Mouse (Mus musculus) forebrain, embryonic 13.5 days (tissue): ENCODE results near the gene Vsx1. TPM values are rescaled to one million over a fixed set of nuclear protein-coding genes. Genes with fewer than 3 reads are reported as not detected.

Source experiments
- ATAC-seq: fragments of 200-750 bp; cut with Nextera tagmentation; 2 replicates; pipeline ENCODE4 v1.8.0; 2017
- H3K27ac ChIP-seq: fragments of 300-500 bp; sonication (generic); 2 replicates; pipeline ENCODE4 v1.5.1; 2015; ENCODE audit warnings: inconsistent platforms, mild to moderate bottlenecking, moderate library complexity
- H3K27me3 ChIP-seq: fragments of 300-500 bp; sonication (generic); 2 replicates; pipeline ENCODE4 v1.6.1; 2015; ENCODE audit warnings: mild to moderate bottlenecking, inconsistent platforms
- H3K36me3 ChIP-seq: fragments of 300-500 bp; sonication (generic); 2 replicates; pipeline ENCODE4 v1.6.1; 2015; ENCODE audit warnings: mild to moderate bottlenecking, inconsistent platforms; ENCODE audit not compliant: poor library complexity, severe bottlenecking
- H3K4me1 ChIP-seq: fragments of 300-500 bp; sonication (generic); 2 replicates; pipeline ENCODE4 v1.6.1; 2015; ENCODE audit warnings: inconsistent platforms
- H3K4me2 ChIP-seq: fragments of 300-500 bp; sonication (generic); 2 replicates; pipeline ENCODE4 v1.6.1; 2015; ENCODE audit warnings: inconsistent platforms, mild to moderate bottlenecking, moderate library complexity
- H3K4me3 ChIP-seq: fragments of 300-500 bp; sonication (generic); 2 replicates; pipeline ENCODE4 v1.5.1; 2015; ENCODE audit warnings: mild to moderate bottlenecking, inconsistent platforms
- H3K9ac ChIP-seq: fragments of 300-500 bp; sonication (generic); 2 replicates; pipeline ENCODE4 v1.6.1; 2015; ENCODE audit warnings: mild to moderate bottlenecking, inconsistent platforms
- H3K9me3 ChIP-seq: fragments of 300-500 bp; sonication (generic); replicated peaks from 2 replicates; pipeline ENCODE4 v1.6.1; 2016; ENCODE audit warnings: inconsistent platforms
- whole genome bisulfite sequencing: fragments of 180-500 bp; shearing (Covaris S2); methylation state at CpG from one replicate; pipeline ENCODE4 v1.1.7; 2015; 5-methylcytosine and 5-hydroxymethylcytosine counted together
- polyA plus RNA-seq: library from polyadenylated mRNA; unstranded; fragments of >200 nt; fragmentation: Nextera tagmentation; extraction: Ambion mirVana; gene quantifications from 2 replicates; pipeline ENCODE4 v1.2.1, GENCODE M21; 2015

The Vsx1 gene
- polyA plus RNA-seq, 1 experiment from 2014 or later: 0.12 TPM

- Histone ChIP-seq H3K27me3 (no peaks in the 10 kb centered on the region), H3K4me1 (peaks cover 54% of the 10 kb centered on the region), H3K27ac (no peak overlapping the region), H3K4me2 (no peak overlapping the region), H3K9ac (no peak overlapping the region), H3K36me3 (peaks cover 14% of the 10 kb centered on the region), H3K9me3 (no peaks in the 10 kb centered on the region), H3K4me3 (no peak overlapping the region)
- 70% methylated on average over 9 of the region's 9 CpGs for WGBS
- ATAC-seq: no peak
Observed at GRCm38 (mm10) chr2:150651366-150651765, 37.8 kb downstream of the Vsx1 start.

DNA sequence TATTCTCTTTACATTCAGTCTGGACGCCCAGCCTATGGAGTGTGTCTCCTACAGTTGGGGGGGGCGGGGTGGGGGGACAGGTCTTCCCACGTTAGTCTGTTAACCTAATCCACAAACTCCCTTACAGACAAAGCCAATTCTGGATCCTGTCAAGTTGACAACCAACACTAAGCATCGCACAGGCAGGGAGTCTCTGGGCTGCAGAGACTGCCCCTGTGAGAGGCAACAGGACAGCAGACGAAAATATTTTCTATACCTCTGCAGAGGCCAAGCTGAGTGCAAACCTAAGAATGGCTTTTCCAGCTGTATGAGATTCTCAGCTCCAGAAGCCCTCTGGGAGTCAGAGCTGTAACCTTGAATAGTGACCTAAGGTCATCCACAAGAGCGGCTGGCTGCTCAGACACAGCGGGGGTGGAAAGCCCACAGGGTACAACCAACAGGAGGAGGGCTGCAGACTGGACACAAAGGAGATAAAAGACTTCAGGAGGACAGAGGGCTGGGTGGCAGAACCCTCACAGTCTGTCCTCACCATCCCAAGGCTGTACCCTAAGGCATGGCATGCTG, 38.6 kb downstream of the Vsx1 start:
- WGBS: 13% methylated on average over 7 of the region's 7 CpGs
- ATAC-seq: no peak; the same call in 1 of the 2 replicates
- no peak overlapping the region for H3K4me2 ChIP-seq

DNA sequence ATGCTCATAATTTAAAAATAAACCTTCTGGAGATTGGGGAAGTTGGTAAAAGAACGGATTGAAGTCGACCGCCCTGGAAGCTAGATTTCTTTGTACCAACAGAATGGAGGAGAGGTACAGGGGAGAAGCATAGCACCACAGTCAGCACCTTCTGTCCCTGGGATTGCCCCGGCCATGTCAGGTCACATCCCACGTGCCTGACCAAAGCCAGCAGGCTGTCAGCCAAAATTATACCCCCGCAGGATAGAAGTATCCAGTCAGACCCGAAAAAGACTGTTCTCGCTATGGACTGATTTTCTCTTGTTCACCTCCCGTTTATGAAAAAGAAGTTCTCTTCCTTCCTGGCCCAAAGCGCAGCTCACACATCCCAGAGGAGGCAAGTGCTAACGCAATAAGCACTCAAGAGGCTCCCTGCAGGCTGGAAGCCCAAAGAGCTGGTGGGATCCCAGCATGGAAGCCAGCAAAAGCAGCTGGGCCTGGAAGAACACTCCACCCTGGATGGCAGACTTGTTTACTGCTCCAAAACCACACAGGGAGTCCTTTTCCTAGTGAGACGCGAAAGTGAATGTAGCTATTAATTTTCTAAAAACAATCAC, 40.8 kb downstream of the Vsx1 start:
- WGBS: 58% methylated on average over 13 of the region's 13 CpGs
- Histone ChIP-seq H3K4me2 (no peak overlapping the region), H3K9me3 (no peaks in the 10 kb centered on the region), H3K36me3 (no peaks in the 10 kb centered on the region), H3K9ac (no peak overlapping the region), H3K27me3 (no peaks in the 10 kb centered on the region), H3K4me3 (no peak overlapping the region), H3K4me1 (peaks cover 69% of the 10 kb centered on the region), H3K27ac (peak overlapping the region; percentile 68)
- ATAC-seq: no peak

More for the DNA sequence above, 38.6 kb downstream of the Vsx1 start:
- H3K4me1 ChIP-seq: peaks cover 59% of the 10 kb centered on the region
- no peaks in the 10 kb centered on the region for H3K27me3 ChIP-seq
- no peaks in the 10 kb centered on the region for H3K9me3 ChIP-seq
- H3K36me3 ChIP-seq: peaks cover 13% of the 10 kb centered on the region
- no peak overlapping the region for H3K4me3 ChIP-seq
- 0 out of 2 replicates have a peak overlapping the region, but pooled peaks have one; percentile 3 for H3K27ac ChIP-seq
- no peak overlapping the region; the same call in 1 of the 2 replicates for H3K9ac ChIP-seq

GRCm38 (mm10) chr2:150647681-150648299, 41.4 kb downstream of the Vsx1 start:
- Histone ChIP-seq H3K4me1 (peaks cover 75% of the 10 kb centered on the region), H3K4me3 (no peak overlapping the region), H3K36me3 (peaks cover under 1% of the 10 kb centered on the region; the same call in 1 of the 2 replicates), H3K27ac (peak overlapping the region; percentile 68), H3K9ac (no peak overlapping the region), H3K4me2 (no peak overlapping the region), H3K27me3 (no peaks in the 10 kb centered on the region), H3K9me3 (no peaks in the 10 kb centered on the region)
- no peak for ATAC-seq
- 55% methylated on average over 14 of the region's 14 CpGs for WGBS

- H3K27ac ChIP-seq: peak overlapping the region; percentile 96; the same call in 1 of the 2 replicates
- peaks cover 83% of the 10 kb centered on the region for H3K4me1 ChIP-seq
- H3K9ac ChIP-seq: no peak overlapping the region
- peaks cover 12% of the 10 kb centered on the region for H3K36me3 ChIP-seq
- no peak overlapping the region for H3K4me2 ChIP-seq
- H3K9me3 ChIP-seq: no peaks in the 10 kb centered on the region
- H3K4me3 ChIP-seq: no peak overlapping the region
- WGBS: 91% methylated on average over 8 of the region's 8 CpGs
- no peak for ATAC-seq
- H3K27me3 ChIP-seq: no peaks in the 10 kb centered on the region
Observed at GRCm38 (mm10) chr2:150646411-150647121, 42.6 kb downstream of the Vsx1 start.

DNA sequence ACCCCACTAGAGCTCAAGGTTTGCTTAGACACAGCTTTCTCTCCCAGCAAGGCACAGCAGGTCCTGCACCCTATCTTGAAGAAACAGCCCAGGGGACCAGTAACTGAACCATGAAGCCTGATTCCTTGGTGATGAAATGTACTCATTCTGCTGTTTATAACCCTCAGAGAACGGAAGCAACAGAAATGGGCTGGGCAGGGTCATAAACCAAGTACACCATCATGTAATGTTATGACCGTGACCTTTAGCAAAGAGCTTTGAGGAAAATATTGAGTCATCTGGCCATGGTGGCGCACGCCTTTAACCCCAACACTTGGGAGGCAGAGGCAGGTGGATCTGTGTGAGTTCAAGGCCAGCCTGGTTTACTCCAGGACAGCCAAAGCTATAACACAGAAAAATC, 43.9 kb downstream of the Vsx1 start:
- no peaks in the 10 kb centered on the region for H3K9me3 ChIP-seq
- peaks cover 22% of the 10 kb centered on the region for H3K36me3 ChIP-seq
- peak overlapping the region; percentile 96 for H3K27ac ChIP-seq
- H3K27me3 ChIP-seq: no peaks in the 10 kb centered on the region
- H3K4me1 ChIP-seq: peaks cover 70% of the 10 kb centered on the region
- WGBS: 91% methylated on average over 4 of the region's 4 CpGs
- no peak overlapping the region for H3K9ac ChIP-seq
- no peak overlapping the region for H3K4me2 ChIP-seq
- H3K4me3 ChIP-seq: no peak overlapping the region
- no peak for ATAC-seq

GRCm38 (mm10) chr2:150643726-150644415, 45.3 kb downstream of the Vsx1 start:
- H3K9me3 ChIP-seq: no peaks in the 10 kb centered on the region
- H3K9ac ChIP-seq: peak overlapping the region; percentile 48; the same call in 1 of the 2 replicates
- H3K36me3 ChIP-seq: peaks cover 33% of the 10 kb centered on the region
- WGBS: 25% methylated on average over 8 of the region's 8 CpGs
- no peak overlapping the region for H3K4me3 ChIP-seq
- H3K27me3 ChIP-seq: no peaks in the 10 kb centered on the region
- ATAC-seq: peak; percentile 98
- H3K27ac ChIP-seq: peak overlapping the region; percentile 96
- H3K4me2 ChIP-seq: peak overlapping the region; percentile 39
- peaks cover 58% of the 10 kb centered on the region for H3K4me1 ChIP-seq

DNA sequence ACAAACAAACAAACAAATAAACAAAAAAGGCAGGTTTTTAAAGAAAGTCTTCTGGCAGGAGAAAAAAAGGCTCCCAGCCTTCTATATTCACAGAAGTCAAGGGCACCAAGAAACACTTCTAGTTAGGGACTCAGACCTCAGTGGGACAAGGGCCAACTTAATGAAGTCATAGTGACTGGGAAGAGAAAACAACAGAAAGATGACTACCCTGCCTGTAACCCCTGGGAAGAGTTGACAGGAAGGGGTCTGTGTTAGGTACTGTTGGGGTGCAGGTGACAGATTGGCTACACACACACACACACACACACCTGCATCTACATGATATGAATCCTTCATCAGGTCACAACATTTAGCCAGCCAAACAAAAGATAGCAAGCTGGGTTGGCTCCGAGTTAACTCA, 46.0 kb downstream of the Vsx1 start:
- Histone ChIP-seq H3K36me3 (peaks cover 33% of the 10 kb centered on the region), H3K9me3 (no peaks in the 10 kb centered on the region), H3K4me3 (no peak overlapping the region), H3K27me3 (no peaks in the 10 kb centered on the region), H3K4me1 (peaks cover 58% of the 10 kb centered on the region), H3K27ac (peak overlapping the region; percentile 96), H3K9ac (no peak overlapping the region), H3K4me2 (peak overlapping the region; percentile 30)
- 52% methylated on average over 1 of the region's 1 CpGs for WGBS
- ATAC-seq: no peak

DNA sequence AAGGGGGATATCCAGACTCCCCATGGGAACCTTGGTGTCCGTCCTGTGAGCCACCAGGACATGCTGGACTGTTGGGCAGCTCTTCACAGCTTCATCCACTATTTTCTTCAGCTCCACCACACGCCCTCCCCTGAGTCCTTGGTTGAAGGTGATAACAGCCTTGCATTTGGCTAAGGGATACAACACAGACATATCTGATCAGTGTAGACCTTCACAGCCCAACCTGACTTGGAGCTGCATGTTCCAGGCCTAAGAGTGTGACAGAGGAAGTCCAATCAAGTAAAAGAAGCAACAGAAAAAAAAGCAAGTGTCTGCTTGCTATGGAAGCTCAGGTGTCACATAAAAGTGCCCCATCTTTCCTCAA, 50.8 kb downstream of the Vsx1 start:
- Histone ChIP-seq H3K4me1 (peaks cover 34% of the 10 kb centered on the region), H3K27me3 (no peaks in the 10 kb centered on the region), H3K27ac (peak overlapping the region; percentile 60), H3K36me3 (peaks cover 70% of the 10 kb centered on the region), H3K9me3 (no peaks in the 10 kb centered on the region), H3K4me3 (no peak overlapping the region), H3K4me2 (no peak overlapping the region), H3K9ac (no peak overlapping the region)
- ATAC-seq: peak; percentile 20; the same call in 1 of the 2 replicates
- WGBS: 15% methylated on average over 2 of the region's 2 CpGs

GRCm38 (mm10) chr2:150637702-150638369, 51.3 kb downstream of the Vsx1 start:
- WGBS: 33% methylated on average over 6 of the region's 6 CpGs
- Histone ChIP-seq H3K9me3 (no peaks in the 10 kb centered on the region), H3K4me1 (peaks cover 29% of the 10 kb centered on the region), H3K27ac (peak overlapping the region; percentile 60), H3K36me3 (peaks cover 73% of the 10 kb centered on the region), H3K27me3 (no peaks in the 10 kb centered on the region), H3K4me3 (no peak overlapping the region), H3K4me2 (0 out of 2 replicates have a peak overlapping the region, but pooled peaks have one; percentile 17), H3K9ac (peak overlapping the region; percentile 51)
- peak; percentile 82 for ATAC-seq

DNA sequence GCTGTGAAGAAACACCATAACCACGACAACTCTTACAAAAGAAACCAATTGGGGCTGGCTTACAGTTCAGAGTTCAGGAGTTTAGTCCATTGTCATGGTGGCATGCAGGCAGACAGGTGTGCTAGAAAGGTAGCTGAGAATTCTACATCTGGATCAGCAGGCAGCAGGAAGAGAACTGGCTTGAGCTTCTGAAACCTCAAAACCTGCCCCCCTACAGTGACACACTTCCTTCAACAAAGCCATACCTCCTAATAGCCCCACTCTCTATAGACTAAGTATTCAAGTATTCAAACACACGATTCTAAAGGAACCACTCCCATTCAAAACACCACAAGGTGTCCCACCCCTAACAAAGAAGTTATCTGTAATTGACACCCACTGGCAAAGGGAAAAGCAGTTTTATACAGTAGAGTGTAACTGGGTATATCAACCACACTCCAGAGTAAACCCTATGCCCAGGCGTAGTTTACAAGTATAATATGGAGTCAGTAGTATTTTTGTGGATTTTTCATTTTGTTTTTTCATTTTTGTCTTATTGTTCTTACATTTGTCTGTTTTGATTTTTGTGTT, 53.2 kb downstream of the Vsx1 start:
- Histone ChIP-seq H3K4me1 (peaks cover 19% of the 10 kb centered on the region), H3K9me3 (no peaks in the 10 kb centered on the region), H3K4me2 (no peak overlapping the region), H3K27ac (no peak overlapping the region), H3K9ac (no peak overlapping the region), H3K36me3 (peaks cover 65% of the 10 kb centered on the region), H3K4me3 (no peak overlapping the region), H3K27me3 (no peaks in the 10 kb centered on the region)
- ATAC-seq: no peak
- WGBS: 77% methylated on average over 3 of the region's 3 CpGs
